Mouse (Mus musculus): ENCODE measurements around the gene Gpr171.

DNA sequence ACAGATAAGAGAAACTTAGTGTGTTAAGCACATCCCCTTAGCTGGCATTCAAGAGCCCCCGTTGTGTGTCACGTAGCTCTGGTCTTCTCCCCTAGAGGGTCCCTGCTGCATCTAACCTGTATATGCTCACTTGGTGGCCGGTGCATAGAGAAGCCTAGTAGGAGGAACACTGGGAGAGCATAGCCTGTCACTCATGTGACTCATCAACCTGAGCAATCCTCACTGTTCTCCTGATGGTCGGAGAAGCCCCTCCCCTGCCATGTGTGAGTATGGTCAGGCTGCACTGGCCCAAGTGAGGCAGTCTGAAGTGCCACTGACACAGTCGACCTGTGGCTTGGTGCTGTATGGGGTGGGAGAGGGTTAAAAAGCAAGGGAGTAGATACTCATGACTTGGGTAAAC, 23.4 kb upstream of the Gpr171 start:
- TF ChIP-seq GATA1 (IDR thresholded peaks at IDR 0.05; ENCODE audit: borderline replicate concordance, low read length) (no peak), FLI1 (IDR thresholded peaks at IDR 0.05; ENCODE audit: low read length) (no peak)

Measured in megakaryocyte, embryonic 14.5 days (primary cell).